Mouse (Mus musculus) lung, postnatal 0 days (tissue): Measurements from ENCODE around the gene Pgm5. TPM values are rescaled to one million over a fixed set of nuclear protein-coding genes. Genes with fewer than 3 reads are reported as not detected.

ENCODE experiments used
- ATAC-seq: fragments of 200-750 bp; cut with Nextera tagmentation; 2 replicates; pipeline ENCODE4 v1.8.0; 2017; ENCODE audit warnings: moderate library complexity
- DNase-seq: peaks from one replicate; pipeline ENCODE4 v3.0.0-alpha.2; 2016; ENCODE audit warnings: low spot score
- H3K27ac ChIP-seq: fragments of 300-500 bp; sonication (generic); 2 replicates; pipeline ENCODE4 v1.5.1; 2014; ENCODE audit warnings: antibody characterized with exemption, mild to moderate bottlenecking, low read length, mixed read lengths
- H3K27me3 ChIP-seq: fragments of 300-500 bp; sonication (generic); replicated peaks from 2 replicates; pipeline ENCODE4 v1.6.1; 2014; ENCODE audit warnings: low read length, mixed read lengths; ENCODE audit not compliant: insufficient read depth
- H3K36me3 ChIP-seq: fragments of 300-500 bp; sonication (generic); 2 replicates; pipeline ENCODE4 v1.6.1; 2014; ENCODE audit warnings: low read length, mixed read lengths; ENCODE audit not compliant: insufficient read depth
- H3K4me1 ChIP-seq: fragments of 300-500 bp; sonication (generic); 2 replicates; pipeline ENCODE4 v1.6.1; 2014; ENCODE audit warnings: antibody characterized with exemption, low read depth, low read length, mixed read lengths; ENCODE audit not compliant: insufficient read depth
- H3K4me2 ChIP-seq: fragments of 300-500 bp; sonication (generic); replicated peaks from 2 replicates; pipeline ENCODE4 v1.6.1; 2014; ENCODE audit warnings: low read depth, mild to moderate bottlenecking, low read length, moderate library complexity, mixed read lengths
- H3K4me3 ChIP-seq: fragments of 300-500 bp; sonication (generic); 2 replicates; pipeline ENCODE4 v1.5.1; 2014; ENCODE audit warnings: low read depth, low read length
- H3K9ac ChIP-seq: fragments of 300-500 bp; sonication (generic); replicated peaks from 2 replicates; pipeline ENCODE4 v1.6.1; 2014; ENCODE audit warnings: low read depth, mild to moderate bottlenecking
- H3K9me3 ChIP-seq: fragments of 300-500 bp; sonication (generic); 2 replicates; pipeline ENCODE4 v1.6.1; 2016; ENCODE audit warnings: low read length, mixed read lengths
- CTCF ChIP-seq: IDR thresholded peaks from 2 replicates; pipeline ENCODE4 v1.5.1; 2016; ENCODE audit warnings: antibody characterized with exemption, mild to moderate bottlenecking
- EP300 ChIP-seq: IDR thresholded peaks from 2 replicates; pipeline ENCODE4 v1.6.1; 2016; ENCODE audit warnings: antibody characterized with exemption, mild to moderate bottlenecking, control low read depth
- WGBS: fragments of 180-500 bp; shearing (Covaris S2); extraction: QIAGEN DNeasy Blood & Tissue Kit; methylation state at CpG from one replicate; pipeline ENCODE4 v1.1.7; 2014; 5-methylcytosine and 5-hydroxymethylcytosine counted together
- polyA plus RNA-seq: library from polyadenylated mRNA; unstranded; fragments of >200 nt; fragmentation: Nextera tagmentation; extraction: Ambion mirVana; gene quantifications from 2 replicates; pipeline ENCODE4 v1.2.1, GENCODE M21; 2015

Pgm5 gene
- polyA plus RNA-seq, 1 experiment from 2014 or later: 3.4 TPM

DNA sequence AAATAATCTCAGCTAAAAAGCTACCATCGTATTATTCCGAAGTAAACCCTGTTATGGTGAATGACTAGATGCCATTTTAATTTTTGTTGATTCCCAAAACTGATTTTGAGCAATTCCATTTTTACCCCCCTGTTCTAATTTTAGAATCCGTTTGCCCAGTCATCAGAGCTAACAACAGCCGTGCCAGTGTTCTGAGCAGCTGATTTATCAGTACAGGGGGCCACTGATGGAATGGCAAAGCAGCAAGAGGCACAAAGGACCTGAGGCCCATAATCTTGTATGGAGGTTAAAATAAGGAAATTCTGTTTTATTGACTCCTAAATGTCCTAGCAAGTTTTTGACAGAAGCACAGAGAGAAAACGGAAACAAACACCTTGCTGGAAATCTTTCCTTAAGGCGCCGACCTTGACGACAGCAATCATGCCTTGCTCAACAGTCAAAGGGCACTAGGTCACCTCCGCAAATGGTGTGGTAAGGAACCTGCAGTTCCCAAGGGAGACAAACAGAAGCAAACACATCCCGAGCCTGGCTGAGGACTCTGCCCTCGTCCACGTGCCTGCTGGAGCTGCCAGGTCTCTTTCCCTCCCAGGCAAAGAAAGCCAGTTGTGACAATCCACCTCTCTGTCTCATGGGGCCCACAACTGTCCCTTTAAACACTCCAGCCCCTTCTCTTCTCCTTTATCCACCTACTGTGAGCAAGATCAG is 178.5 kb downstream of the Pgm5 start:
- Histone ChIP-seq H3K4me1 (no peaks in the 10 kb centered on the region), H3K9me3 (no peaks in the 10 kb centered on the region), H3K27ac (no peak overlapping the region), H3K27me3 (no peaks in the 10 kb centered on the region), H3K36me3 (no peaks in the 10 kb centered on the region), H3K9ac (no peak overlapping the region), H3K4me2 (no peak overlapping the region), H3K4me3 (no peak overlapping the region)
- DNase-seq (no peak), ATAC-seq (no peak)
- 53% methylated on average over 12 of the region's 12 CpGs for WGBS
- TF ChIP-seq CTCF: no peak
- no peak for TF ChIP-seq EP300

GRCm38 (mm10) chr19:24677242-24677984 is 184.2 kb downstream of the Pgm5 start:
- H3K36me3 ChIP-seq: no peaks in the 10 kb centered on the region

GRCm38 (mm10) chr19:24676429-24676828 is 185.2 kb downstream of the Pgm5 start:
- no peak overlapping the region for H3K9ac ChIP-seq
- TF ChIP-seq EP300: no peak
- 59% methylated on average over 7 of the region's 7 CpGs for WGBS
- H3K9me3 ChIP-seq: no peaks in the 10 kb centered on the region
- no peaks in the 10 kb centered on the region for H3K27me3 ChIP-seq
- H3K4me2 ChIP-seq: no peak overlapping the region
- no peak overlapping the region for H3K4me3 ChIP-seq
- 0 out of 2 replicates have a peak, but pooled peaks cover 3% of the 10 kb centered on the region for H3K4me1 ChIP-seq
- DNase-seq (no peak), ATAC-seq (no peak)
- H3K27ac ChIP-seq: no peak overlapping the region
- no peaks in the 10 kb centered on the region for H3K36me3 ChIP-seq

More at GRCm38 (mm10) chr19:24677242-24677984, 184.2 kb downstream of the Pgm5 start:
- no peaks in the 10 kb centered on the region for H3K4me1 ChIP-seq
- H3K9ac ChIP-seq: no peak overlapping the region
- no peak overlapping the region for H3K27ac ChIP-seq
- ATAC-seq: no peak
- WGBS: 71% methylated on average over 8 of the region's 8 CpGs
- H3K4me2 ChIP-seq: no peak overlapping the region
- H3K4me3 ChIP-seq: no peak overlapping the region
- TF ChIP-seq EP300 (no peak), CTCF (no peak)
- H3K9me3 ChIP-seq: no peaks in the 10 kb centered on the region
- no peaks in the 10 kb centered on the region for H3K27me3 ChIP-seq
- DNase-seq: no peak

DNA sequence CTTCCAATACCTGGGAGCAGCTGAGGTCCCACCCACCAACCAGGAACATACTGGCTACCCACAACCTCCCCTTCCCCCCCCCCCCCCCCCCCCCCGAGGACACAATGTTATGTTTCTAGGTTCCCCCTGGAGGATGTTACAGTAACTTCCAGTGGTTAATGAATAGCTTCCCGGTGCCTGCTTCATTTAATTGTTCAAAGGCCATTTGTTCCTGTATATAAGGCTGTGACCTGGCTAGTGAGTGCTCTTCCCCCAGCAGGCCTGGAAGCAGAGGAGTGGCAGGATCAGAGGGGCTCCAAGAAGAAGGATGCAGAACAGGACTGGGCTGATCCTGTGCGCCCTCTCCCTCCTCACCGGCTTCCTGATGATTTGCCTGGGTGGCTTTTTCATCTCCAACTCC is 187.9 kb downstream of the Pgm5 start, which contains the start of gene Tmem252:
Tmem252 (plus strand) TSS at position 247 of the 400 bp plus-strand sequence.
- 62% methylated on average over 3 of the region's 4 CpGs for WGBS
- Histone ChIP-seq H3K9me3 (no peaks in the 10 kb centered on the region), H3K27ac (peak within 1 kb of the TSS; percentile 68), H3K4me1 (0 out of 2 replicates have a peak, but pooled peaks cover 3% of the 10 kb centered on the region), H3K27me3 (no peaks in the 10 kb centered on the region), H3K4me3 (no peak within 1 kb of the TSS), H3K4me2 (peak within 1 kb of the TSS; percentile 29; the same call in 1 of the 2 replicates), H3K36me3 (no peaks in the 10 kb centered on the region), H3K9ac (no peak within 1 kb of the TSS)
- ATAC-seq (peak; percentile 61), DNase-seq (peak; percentile 39)
- TF ChIP-seq CTCF (no peak), EP300 (no peak)

GRCm38 (mm10) chr19:24673331-24673730 is 188.3 kb downstream of the Pgm5 start:
- Histone ChIP-seq H3K36me3 (no peaks in the 10 kb centered on the region), H3K9me3 (no peaks in the 10 kb centered on the region), H3K9ac (no peak overlapping the region), H3K4me2 (peak overlapping the region; percentile 11; the same call in 1 of the 2 replicates), H3K27ac (peak overlapping the region; percentile 68), H3K27me3 (no peaks in the 10 kb centered on the region), H3K4me3 (no peak overlapping the region), H3K4me1 (0 out of 2 replicates have a peak, but pooled peaks cover 3% of the 10 kb centered on the region)
- ATAC-seq (peak; percentile 69), DNase-seq (peak; percentile 62)
- TF ChIP-seq CTCF (no peak), EP300 (peak; percentile 50; the same call in 1 of the 2 replicates)
- 43% methylated on average over 10 of the region's 10 CpGs for WGBS

- H3K4me2 ChIP-seq: 0 out of 2 replicates have a peak overlapping the region, but pooled peaks have one; percentile 11
- TF ChIP-seq CTCF: no peak
- peak; percentile 65 for TF ChIP-seq EP300
- no peaks in the 10 kb centered on the region for H3K27me3 ChIP-seq
- 36% methylated on average over 10 of the region's 10 CpGs for WGBS
- ATAC-seq: peak; percentile 40
- H3K36me3 ChIP-seq: no peaks in the 10 kb centered on the region
- DNase-seq: peak; percentile 46
- no peak overlapping the region for H3K9ac ChIP-seq
- peak overlapping the region; percentile 68 for H3K27ac ChIP-seq
- H3K4me3 ChIP-seq: no peak overlapping the region
- H3K4me1 ChIP-seq: 0 out of 2 replicates have a peak, but pooled peaks cover 3% of the 10 kb centered on the region
- no peaks in the 10 kb centered on the region for H3K9me3 ChIP-seq
Observed at GRCm38 (mm10) chr19:24672366-24672960, 189.2 kb downstream of the Pgm5 start.
